Mouse (Mus musculus) heart, postnatal 4 days (tissue): Measurements from ENCODE around the gene D630003M21Rik. TPM values are rescaled to one million over a fixed set of nuclear protein-coding genes. Genes with fewer than 3 reads are reported as not detected.

Experiments used
- DNase-seq: peaks from one replicate; pipeline ENCODE4 v3.0.0; 2021
- total RNA-seq, 2 experiments: library from RNA; stranded (reverse); gene quantifications; 2 replicates each; pipeline ENCODE4 v1.2.3; 2021

D630003M21Rik gene
- 1 to 10 TPM; 6.4 to 6.6 TPM for total RNA-seq

DNA sequence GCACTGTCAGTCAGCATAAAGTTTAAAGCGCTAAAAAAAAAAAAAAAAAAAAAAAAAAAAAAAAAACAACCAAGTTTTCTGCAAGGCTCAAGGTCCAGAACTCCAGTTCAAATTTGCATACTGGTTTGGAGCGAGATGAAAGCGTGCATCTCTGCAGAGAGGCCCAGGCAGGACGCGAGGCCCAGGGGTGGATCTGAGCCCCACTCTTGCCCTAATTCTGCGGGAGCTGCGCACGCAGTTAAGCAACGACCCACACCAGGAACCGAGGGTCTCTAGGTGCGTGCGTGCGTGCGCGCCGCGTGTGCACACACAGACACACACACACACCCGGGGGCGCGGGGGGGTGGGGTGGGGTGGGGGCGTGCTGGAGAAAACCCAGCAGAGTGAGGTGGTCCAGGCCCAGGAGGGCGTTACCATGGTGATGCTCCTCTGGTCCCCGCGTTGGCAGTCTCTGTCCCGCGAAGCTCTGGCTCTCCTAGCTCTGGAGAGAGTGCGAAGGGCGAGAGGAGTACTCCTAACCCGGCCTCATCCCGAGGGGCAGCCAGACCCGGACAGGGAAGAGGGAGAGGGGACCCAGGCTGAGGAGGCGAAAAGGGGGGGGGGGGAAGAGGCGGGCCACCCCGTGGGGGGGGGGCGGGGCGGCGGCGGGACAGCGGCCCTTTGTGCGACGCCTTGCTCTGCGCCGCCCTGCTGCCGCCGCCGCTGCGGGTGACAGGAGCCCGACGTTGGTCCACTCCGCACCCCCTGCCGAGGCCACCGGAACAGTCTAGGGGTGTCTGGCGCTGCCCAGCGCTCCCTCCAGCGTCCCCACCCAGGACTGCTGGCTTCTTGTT is at the start of gene D630003M21Rik:
Gene D630003M21Rik, minus strand, starts transcription at position 553 of the 833 bp plus-strand sequence.
- DNase-seq: peak; percentile 36

DNA sequence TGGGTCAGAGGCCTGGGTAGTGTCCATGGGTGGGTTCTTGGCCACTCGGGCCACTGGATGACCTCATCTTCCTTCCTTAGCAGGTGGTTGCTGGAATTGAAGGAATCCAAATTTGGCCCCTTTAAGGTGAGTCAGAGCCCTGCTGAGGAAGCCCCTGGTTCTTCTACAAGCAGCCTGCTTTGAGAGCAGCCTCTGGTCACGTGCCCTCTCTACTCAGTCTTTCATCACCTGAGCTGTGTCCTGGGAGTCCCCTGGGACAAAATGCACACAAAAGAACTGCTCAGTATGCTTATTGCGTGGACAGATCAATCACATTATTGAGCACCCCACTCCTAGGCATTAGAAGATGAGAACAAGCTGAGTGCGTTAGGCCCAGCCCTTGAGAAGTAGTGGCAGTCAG is 47.9 kb upstream of the D630003M21Rik start:
- no peak for DNase-seq

DNA sequence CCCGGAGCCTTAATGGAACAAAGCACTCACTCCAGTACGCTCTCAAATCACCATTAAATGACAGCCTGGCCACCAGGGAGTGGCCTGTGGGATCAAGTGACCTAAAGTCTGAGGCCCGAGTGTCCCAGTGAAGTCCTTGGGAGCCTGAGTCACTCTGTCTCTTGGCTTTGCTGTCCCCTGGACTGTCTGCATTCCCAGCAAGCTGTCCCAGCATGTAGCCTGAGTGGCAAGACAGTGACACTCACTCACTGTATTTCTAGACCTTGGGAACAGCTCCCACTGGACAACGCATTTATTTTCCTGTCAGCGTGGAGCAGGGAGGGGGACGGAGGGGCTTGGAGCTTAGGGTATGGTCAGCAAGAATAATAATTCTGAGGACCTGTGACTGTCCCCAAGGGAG is 47.4 kb upstream of the D630003M21Rik start:
- no peak for DNase-seq

DNA sequence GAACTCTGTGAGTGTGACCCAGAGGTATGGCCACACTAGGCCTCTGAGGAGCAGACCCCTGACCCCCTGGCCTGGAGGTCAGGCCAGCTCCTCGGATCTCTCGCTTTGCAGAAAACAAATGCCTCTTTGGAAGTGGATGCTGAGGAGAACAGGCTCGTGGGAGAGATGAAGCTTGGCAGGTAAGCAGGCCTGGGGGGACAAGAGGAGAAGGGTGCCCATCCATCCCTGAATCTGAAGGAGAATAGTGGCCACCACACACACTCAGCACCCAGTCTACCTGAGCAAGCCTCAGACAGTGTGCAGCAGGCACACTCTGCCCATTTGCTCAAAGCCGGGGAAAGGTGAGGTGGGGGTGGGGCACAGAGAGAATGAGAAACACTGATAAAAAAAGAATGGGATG is 46.8 kb upstream of the D630003M21Rik start:
- DNase-seq: no peak

DNA sequence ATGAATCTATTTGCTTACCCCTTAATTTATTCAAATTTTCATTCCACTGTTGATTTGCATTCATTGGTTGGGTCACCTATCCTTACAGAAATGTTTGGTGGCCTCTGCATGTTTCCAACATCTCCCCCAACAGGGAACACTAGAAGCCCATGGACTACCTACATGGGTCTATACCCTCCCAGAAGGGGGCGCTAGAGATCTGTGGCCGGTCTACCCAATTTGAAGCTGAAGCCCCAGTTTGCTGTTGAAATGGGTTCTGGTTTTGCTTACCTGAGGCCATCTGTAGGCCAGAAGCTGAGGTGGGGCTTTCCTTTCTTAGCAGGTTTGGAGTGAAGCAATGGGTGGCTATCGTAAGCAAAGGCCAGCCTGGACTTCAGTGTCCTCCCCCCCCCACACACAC is 46.3 kb upstream of the D630003M21Rik start:
- DNase-seq: no peak

DNA sequence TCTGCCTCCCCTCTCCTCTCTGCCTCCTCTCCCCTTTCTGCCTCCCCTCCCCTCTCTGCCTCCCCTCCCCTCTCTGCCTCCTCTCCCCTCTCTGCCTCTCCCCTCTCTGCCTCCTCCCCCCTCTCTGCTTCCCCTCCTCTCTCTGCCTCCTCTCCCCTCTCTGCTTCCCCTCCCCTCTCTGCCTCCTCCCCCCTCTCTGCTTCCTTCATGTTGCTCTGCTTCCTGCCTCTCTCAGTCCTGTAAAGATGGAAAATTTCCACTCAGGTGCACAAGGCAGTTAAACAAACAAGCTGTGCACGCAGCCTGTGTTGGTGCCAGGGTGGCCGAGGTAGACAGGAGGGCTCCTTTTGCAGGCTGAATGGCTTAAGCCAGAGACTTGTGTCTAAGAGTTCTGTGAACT is 44.6 kb upstream of the D630003M21Rik start:
- DNase-seq: no peak

DNA sequence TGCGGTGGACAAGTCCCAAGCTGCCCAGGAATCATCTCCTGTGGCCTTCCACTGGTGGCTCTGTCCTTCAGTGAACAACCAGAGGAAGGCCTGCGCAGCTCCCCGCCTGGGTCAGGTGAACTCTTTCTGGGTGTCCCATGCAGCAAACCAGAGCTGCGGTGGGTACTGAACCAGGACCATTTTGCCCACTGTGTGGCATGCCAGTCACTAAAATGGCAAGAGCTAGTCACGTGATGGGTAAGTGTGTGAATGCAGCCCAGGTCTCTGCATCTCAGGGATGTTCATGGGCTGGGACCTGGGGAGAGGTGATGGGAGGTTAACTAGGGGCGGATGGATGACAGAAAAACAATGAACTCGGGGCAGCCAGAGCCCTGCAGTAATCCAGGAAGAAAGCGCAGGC is 41.0 kb upstream of the D630003M21Rik start:
- DNase-seq: no peak

DNA sequence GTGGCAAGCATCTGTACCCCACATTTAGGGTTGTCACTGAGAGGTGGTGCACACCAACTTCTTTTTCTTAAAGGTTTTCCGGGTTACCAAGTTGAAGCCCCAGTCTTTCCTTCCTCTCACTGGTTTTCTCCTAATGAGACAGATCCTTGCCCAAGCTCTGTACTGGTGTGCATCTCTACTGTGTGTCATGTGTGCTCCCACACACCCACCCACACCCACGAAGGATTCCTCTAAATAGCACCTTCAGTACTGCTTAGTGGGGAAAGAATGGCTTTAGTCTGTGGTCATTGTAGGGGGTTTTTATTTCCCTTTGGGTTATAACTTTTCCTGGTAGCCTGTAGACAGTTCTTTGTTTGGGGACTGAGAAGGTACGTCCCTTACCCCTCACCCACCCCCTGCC is 35.9 kb upstream of the D630003M21Rik start:
- no peak for DNase-seq

DNA sequence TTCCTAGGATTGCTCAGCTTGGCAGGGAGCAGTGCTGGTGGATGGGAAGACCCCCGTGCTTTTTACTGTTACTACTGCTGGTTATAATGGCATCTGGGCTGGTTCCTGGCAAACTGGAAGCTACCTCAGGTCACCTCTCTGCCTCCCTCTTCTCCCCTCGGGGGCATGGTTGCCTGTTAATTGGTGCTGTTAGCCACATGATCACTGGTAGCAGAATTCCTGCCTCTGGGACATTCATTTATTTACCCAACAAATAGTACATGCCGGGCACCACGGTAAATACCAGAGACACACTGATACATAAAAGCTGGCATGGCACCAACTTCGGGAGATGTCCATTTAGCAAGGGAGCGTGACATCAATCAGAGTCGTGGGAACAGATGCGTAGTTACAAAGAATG is 30.5 kb upstream of the D630003M21Rik start:
- DNase-seq: no peak

DNA sequence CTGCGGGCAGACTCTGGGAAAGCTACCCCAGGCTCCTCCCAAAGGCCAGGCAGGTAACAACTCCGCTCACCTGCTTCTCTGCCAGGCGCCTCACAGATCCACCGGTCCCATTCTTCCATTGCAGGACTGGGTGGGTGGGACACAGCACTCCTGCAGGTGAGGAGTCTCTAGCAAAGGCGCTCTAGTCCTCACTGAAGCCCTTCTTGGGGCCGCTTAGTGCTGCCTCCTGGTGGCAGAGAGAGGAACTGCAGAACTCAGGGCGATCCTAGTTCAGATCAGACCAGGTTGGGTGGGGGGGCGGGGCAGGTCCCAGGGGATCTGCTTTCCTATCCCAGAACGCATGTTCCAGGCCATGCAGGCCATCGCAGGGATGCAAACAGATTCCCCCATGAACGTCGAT is 29.8 kb upstream of the D630003M21Rik start:
- peak; percentile 83 for DNase-seq

DNA sequence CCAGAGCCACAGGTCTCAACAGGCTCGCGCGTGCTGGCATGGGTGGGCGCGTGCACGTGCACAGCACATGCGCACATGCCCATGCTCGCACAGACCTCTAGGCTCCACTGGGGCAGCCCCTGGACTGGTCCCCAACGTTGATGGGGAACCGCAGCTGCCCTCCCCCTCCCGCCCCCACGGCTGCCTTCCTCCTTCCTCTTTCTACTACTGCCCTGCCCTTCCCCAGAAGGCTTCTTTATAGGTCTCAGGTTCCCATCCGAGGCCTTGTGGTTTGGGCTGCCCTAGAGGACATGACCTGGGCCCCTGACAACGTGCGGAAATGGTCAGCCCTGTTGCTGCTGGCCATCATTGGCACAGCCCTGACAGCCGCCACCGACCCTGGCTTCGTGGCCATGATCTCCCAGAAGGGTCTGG is 29.0 kb upstream of the D630003M21Rik start, which contains the start of gene Bpi:
Gene Bpi, plus strand, starts transcription at position 90 of the 414 bp plus-strand sequence.
- DNase-seq: no peak

DNA sequence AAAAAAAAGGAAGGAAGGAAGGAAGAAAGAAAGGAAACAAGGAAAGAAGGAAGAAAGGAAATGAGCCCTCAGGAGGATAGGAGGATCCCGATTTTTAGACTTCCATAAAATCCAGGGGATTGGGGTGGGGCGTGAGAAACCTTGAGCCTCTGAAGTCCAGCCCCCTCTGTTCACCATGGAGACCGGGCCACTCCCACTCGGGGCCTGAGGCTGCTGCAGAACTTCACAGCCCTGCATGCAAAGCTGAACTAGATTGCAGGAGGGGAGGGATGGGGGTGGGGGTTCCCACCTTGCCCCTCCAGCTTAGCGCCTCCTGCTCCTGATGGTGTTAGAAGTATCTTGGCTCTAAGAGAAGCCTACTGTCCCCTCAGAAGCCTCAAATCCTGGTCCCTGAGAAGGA is 27.9 kb upstream of the D630003M21Rik start:
- peak; percentile 38 for DNase-seq

DNA sequence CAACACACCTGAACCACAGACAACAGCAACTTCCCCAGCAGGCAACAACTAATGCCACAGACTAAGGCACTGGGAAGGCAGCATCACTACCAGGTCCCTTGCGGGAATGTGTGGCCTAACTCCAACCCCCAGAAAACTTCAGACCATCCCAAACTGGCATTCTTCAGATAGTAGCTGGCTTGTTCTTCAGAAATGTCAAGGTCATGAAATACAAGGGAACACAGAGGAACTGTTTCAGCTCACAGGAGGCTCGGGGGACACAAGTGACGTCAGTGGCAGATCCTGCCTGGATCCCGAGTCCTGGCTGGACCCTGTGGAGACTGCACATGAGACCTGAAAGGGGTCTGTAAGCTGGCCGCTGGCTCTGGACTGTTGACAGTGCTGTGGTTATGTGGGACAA is 24.8 kb upstream of the D630003M21Rik start:
- DNase-seq: no peak

DNA sequence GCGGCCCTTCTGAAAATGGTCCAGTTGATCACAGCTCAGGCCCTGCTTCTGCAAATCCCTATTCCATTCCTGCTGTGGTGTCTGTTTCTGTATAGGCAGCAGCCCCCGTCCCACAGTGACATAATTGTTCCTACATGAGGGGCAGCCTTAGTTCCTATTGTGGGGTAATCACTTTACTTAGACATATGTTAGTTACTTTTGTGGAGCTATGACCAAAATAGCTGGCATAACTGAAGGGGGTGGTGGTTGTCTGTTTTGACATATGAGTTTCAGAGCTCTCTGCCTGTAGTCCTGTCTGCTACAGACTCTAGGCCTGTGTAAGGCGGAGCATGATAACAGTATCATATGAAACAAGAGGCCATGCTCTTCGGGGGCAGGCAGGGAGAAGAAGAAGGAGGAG is 21.5 kb upstream of the D630003M21Rik start:
- DNase-seq: no peak

DNA sequence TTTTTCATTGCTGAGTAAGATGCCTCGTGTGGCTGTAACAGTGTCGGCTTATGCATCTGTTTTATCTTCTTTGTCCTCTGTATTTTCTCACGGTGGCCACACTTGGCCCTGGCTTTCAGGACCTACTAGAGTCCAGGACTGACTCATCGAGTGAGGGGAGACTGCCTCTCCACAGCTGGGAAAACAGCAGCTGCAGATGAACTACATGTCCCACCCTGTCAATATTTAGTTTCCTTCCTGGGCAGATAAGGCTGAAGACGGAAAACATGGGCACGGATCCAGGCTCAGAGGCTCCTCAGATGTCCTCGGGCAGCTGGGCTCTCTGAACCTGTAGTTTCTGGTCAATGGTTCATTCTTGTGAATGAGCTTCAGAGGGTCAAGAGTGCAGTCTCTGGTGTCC is 19.3 kb upstream of the D630003M21Rik start:
- peak; percentile 79 for DNase-seq

DNA sequence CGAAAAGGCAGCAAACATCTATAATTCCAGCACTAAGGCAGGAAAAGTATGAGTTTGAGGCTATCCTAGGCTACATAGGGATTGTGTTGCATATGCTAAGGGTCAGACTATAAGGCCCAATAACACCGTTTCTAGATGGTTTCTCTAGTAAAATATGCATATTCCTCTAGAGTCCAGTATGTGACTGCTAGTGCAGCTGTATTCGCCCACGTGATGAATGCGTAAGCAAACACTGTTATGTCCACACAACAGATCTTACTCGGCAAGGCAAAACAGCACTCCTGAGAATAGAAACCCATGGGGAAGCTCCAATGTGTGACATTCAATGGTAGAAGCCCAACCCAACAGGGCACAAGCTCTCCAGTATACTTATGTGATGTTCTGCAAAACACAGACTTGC is 18.8 kb upstream of the D630003M21Rik start:
- no peak for DNase-seq

DNA sequence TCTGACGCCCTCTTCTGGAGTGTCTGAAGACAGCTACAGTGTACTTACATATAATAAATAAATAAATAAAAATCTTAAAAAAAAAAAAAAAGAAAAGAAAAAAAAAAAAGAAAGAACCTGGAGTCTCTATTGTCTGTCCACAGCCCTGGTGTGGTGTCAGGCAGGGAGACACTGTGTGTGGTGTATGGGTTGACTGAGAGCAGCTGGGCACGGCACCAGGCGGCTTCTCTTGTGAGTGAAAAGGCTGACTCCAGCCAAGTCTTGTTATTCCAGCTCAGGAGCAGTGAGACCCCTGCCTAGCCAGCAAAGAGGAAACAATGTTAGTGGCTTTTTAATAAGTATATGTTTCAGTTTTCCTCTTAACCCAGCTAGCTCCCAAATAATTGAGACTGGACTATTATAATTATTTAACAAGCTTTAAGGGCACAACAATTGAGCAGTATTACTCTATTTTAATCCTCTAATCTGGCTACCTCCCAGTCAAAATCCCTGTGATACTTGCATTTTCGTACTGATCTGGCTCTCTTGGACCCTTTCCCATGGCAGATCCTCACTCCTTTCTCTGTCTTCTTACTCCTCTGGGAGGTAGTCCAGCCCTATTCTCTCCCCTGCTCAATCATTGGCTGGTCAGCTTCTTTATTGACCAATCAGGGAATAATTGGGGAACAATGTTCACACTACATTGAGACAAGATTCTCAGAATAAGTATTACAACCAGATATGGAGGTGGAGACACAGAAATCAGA is 16.2 kb upstream of the D630003M21Rik start:
- no peak for DNase-seq

DNA sequence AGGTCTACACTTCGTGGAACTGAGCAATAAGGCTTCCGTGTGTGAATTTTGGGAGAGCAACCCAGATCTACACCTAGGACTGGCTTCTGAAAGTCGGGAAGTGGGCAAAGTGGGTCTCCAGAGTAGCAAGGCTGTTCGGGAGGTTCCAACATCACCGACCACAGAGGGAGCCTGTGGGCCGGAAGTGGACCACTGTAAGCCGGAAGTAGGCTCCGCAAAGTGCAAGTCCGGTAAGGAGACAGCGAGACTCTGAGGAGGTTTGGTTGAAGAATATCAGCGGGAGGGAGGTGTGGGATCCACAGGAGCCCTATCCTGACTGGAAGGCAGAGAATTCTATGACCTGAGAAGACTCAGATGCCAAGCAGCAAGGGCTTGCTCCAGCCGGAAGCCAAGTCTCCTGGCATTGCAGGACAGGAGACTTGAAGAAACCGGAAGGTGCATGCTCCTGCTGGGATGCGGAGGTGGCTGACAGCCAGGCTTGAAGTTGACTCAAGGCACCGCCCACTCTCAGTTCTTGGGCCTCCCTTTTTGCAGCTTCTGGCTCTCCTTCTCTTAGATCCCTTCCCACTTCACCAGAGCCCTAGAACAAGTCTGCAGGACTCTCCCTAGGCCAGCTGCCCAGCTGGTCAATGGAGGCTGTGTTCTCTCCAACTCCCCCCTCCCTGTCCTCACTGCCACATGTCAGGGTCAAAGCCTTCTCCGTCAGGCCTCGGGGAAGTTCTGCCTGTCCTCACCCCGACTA is 14.3 kb upstream of the D630003M21Rik start:
- peak; percentile 60 for DNase-seq

DNA sequence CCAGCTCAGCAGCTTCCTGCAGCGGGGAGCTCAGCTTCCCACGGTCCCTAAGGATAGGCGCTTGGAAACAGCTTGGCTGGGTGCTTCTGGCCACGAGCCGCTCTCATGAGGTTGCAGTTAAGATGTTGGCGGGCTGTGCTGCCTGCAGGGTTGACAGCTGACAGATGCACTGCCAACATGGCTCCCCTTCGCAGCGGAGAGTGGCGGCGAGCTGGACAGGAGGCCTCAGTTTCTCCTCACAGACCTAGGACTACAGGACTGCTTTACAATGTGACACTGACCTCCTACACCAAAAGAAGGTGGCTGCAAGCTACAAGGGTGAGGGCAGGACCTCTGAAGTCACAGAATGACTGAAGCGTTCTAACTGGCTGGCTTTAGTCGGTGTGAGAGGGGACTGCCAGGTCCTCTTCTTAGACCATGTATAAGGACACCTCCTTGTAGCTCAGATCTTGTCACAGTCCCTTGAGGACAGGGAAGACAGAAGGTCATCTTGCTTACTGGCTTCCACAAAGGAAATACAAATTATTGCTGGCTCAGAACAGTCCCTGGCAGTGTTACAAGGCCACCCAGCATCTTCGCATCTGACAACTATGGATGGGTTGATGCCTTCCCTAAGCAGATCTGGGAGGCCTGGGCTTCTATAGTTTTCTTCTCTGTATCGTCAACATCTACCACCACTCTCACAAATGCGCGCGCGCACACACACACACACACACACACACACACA is 13.3 kb upstream of the D630003M21Rik start:
- DNase-seq: peak; percentile 39

DNA sequence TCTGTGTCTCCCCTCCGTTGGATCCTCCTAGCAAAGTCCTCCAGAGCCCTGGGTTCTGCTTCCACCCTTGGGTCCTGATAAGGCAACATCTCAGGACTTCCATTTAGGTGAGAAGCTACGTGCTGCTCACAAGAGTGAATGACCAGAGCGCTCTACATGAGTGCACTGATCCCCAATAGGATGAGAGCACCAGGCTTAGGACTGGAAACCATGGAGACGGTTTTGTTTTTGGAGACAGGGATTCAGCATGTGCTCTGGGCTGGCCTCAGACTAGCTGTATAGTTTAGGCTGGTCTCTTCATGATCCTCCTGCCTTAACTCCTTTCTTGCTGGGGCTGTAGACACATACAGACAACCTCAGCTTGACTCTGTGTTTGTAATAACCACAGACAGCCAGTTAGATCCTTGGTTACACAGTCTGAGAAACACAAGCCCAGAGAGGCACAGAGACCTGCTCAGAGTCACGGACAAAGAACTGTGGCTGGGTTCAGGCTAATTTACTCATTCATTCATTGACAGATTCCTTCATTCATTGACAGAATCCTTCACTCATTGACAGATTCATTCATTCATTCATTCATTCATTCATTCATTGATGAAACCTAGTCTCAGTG is 12.2 kb upstream of the D630003M21Rik start:
- no peak for DNase-seq

DNA sequence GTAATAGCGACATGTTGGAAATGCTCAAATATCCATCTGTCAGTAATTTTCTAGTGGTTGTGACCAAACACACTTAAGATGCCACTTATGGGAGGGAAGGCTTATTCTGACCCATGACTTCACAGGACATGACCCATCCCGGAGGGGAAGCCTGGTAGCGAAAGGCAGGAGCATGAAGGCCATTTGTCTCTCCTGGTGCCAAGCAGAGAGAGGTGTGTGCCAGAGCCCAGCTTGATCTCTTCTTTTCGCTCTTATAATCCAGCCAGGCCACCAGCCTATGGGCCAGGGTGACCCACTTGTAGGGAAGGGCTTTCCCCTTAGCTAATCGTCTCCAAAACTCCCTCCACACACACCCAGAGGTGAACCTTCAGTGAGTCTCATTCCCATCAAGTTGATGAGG is 9.1 kb upstream of the D630003M21Rik start:
- no peak for DNase-seq

DNA sequence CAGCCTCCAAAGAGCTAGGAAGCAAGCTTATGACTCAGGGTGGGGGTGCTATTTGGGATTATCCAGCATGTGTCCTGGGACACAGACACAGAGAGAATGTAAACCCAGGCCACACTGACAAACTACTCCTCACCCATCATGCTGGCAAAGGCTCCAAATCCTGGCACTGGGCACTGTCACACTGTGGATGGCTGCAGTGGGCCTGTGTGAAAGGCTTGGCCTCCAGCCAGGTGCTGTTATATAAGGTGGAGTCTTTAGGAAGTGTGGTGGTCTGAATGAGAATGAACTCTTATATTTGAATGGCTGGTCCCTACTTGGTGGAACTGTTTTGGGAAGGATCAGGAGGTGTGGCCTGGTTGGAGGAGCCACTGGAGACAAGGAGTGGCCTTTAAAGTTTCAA is 7.7 kb upstream of the D630003M21Rik start:
- DNase-seq: no peak
